Mouse (Mus musculus) midbrain, embryonic 11.5 days (tissue): Measurements from ENCODE around the gene Lgr6. TPM values are rescaled to one million over a fixed set of nuclear protein-coding genes. Genes with fewer than 3 reads are reported as not detected.

Experiments
- ATAC-seq: fragments of 200-750 bp; cut with Nextera tagmentation; 2 replicates; pipeline ENCODE4 v1.8.0; 2017; ENCODE audit warnings: moderate TSS enrichment, moderate library complexity; ENCODE audit not compliant: low FRiP score
- DNase-seq: peaks from one replicate; pipeline ENCODE4 v3.0.0; 2015; ENCODE audit warnings: low spot score; ENCODE audit errors: missing footprints
- H3K27ac ChIP-seq: fragments of 300-500 bp; sonication (generic); 2 replicates; pipeline ENCODE4 v1.5.1; 2014; ENCODE audit warnings: low read depth, low read length
- H3K27me3 ChIP-seq: fragments of 300-500 bp; sonication (generic); 2 replicates; pipeline ENCODE4 v1.6.1; 2014; ENCODE audit warnings: mild to moderate bottlenecking, low read length, moderate library complexity, mixed read lengths; ENCODE audit not compliant: control insufficient read depth, insufficient read depth
- H3K36me3 ChIP-seq: fragments of 300-500 bp; sonication (generic); 2 replicates; pipeline ENCODE4 v1.6.1; 2014; ENCODE audit warnings: mild to moderate bottlenecking, low read length, moderate library complexity, mixed read lengths; ENCODE audit not compliant: control insufficient read depth, insufficient read depth
- H3K4me1 ChIP-seq: fragments of 300-500 bp; sonication (generic); 2 replicates; pipeline ENCODE4 v1.6.1; 2014; ENCODE audit warnings: low read length; ENCODE audit not compliant: control insufficient read depth, insufficient read depth
- H3K4me2 ChIP-seq: fragments of 300-500 bp; sonication (generic); 2 replicates; pipeline ENCODE4 v1.6.1; 2014; ENCODE audit warnings: mild to moderate bottlenecking, moderate library complexity
- H3K4me3 ChIP-seq: fragments of 300-500 bp; sonication (generic); 2 replicates; pipeline ENCODE4 v1.5.1; 2014; ENCODE audit warnings: low read depth, low read length
- H3K9ac ChIP-seq: fragments of 300-500 bp; sonication (generic); 2 replicates; pipeline ENCODE4 v1.6.1; 2014; ENCODE audit warnings: low read length
- H3K9me3 ChIP-seq: fragments of 300-500 bp; sonication (generic); 2 replicates; pipeline ENCODE4 v1.6.1; 2016; ENCODE audit warnings: low read length; ENCODE audit not compliant: control insufficient read depth
- WGBS: fragments of 180-500 bp; shearing (Covaris S2); extraction: QIAGEN DNeasy Blood & Tissue Kit; methylation state at CpG from one replicate; pipeline ENCODE4 v1.1.7; 2014; 5-methylcytosine and 5-hydroxymethylcytosine counted together
- polyA plus RNA-seq: library from polyadenylated mRNA; unstranded; fragments of >200 nt; fragmentation: Nextera tagmentation; extraction: Ambion mirVana; gene quantifications from 2 replicates; pipeline ENCODE4 v1.2.1, GENCODE M21; 2014

The Lgr6 gene
- polyA plus RNA-seq, 1 experiment from 2014 or later = 0.12 TPM

DNA sequence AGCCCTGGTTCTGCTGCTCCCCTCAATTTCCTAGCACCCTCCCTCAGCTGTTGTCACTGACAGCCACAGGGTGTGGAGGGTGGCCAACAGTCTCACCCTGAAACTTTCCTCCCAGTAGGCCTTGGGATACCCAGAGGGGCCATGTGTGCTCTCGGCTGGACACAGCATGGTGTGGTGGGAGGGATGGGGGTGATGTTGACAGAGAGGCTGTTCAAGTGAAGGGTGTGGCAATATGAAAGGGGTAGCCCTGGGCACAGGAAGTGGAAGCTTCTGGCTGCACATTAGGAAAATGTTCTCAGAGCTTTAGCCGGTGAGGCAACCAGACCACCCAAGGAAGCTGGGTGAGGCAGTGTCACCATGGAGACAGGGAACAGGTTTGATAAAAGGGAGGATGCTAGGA, 26.1 kb downstream of the Lgr6 start:
- WGBS = 55% methylated on average over 2 of the region's 2 CpGs
- H3K27me3 ChIP-seq = no peaks in the 10 kb centered on the region
- H3K4me2 ChIP-seq = no peak overlapping the region
- H3K27ac ChIP-seq = no peak overlapping the region
- no peaks in the 10 kb centered on the region for H3K36me3 ChIP-seq
- H3K4me1 ChIP-seq = 0 out of 2 replicates have a peak, but pooled peaks cover 4% of the 10 kb centered on the region
- no peak overlapping the region for H3K4me3 ChIP-seq
- ATAC-seq (no peak), DNase-seq (no peak)
- H3K9me3 ChIP-seq = no peaks in the 10 kb centered on the region
- no peak overlapping the region for H3K9ac ChIP-seq

DNA sequence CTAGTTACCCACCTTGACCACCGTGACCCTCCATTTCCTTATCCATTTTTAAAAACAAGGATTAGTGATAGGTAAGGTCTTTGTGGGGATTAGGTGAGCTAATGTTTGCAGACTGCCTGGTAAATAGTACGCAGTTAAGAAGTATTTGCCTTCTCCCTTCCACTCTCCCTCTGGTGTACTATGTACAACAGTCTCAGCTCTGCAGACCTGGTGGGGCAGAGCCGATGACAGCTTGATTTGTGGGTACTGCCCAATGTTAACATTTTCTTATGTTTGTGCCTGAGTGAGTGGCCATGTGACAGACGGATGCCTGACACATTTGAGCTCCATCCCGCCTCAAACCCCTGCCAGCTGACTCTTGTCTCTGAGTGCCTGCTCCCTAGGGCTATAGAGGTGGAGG, 28.6 kb downstream of the Lgr6 start:
- no peaks in the 10 kb centered on the region for H3K36me3 ChIP-seq
- H3K27me3 ChIP-seq = no peaks in the 10 kb centered on the region
- 54% methylated on average over 5 of the region's 5 CpGs for whole genome bisulfite sequencing
- no peak for DNase-seq
- H3K4me2 ChIP-seq = no peak overlapping the region
- H3K9ac ChIP-seq = no peak overlapping the region
- no peak overlapping the region for H3K4me3 ChIP-seq
- no peaks in the 10 kb centered on the region for H3K4me1 ChIP-seq
- no peak overlapping the region for H3K27ac ChIP-seq
- H3K9me3 ChIP-seq = no peaks in the 10 kb centered on the region
- no peak for ATAC-seq

DNA sequence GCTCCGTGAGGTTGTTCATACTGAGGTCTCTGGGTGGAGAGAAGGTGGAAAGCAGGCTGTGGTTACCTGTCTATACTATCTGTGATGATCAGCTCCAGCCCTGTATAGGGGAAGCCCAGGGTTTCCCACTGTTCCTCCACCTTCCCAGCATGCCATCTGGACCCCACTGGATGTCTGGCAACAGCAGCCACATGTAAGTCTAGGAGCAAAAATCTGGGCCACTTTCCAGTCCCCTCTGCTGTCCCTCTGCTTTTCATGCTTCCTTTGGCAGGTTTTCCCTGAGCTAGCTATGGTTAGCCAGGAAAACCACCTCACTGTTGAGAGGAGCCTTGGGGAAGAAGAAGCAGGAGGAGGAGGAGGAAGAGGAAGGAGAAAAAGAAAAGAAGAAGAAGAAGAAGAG, 29.8 kb downstream of the Lgr6 start:
- Histone ChIP-seq H3K9me3 (no peaks in the 10 kb centered on the region), H3K4me3 (no peak overlapping the region), H3K9ac (no peak overlapping the region), H3K4me1 (no peaks in the 10 kb centered on the region), H3K4me2 (no peak overlapping the region), H3K36me3 (no peaks in the 10 kb centered on the region), H3K27me3 (no peaks in the 10 kb centered on the region), H3K27ac (no peak overlapping the region)
- WGBS = 90% methylated on average over 1 of the region's 1 CpGs
- DNase-seq (no peak), ATAC-seq (no peak)

DNA sequence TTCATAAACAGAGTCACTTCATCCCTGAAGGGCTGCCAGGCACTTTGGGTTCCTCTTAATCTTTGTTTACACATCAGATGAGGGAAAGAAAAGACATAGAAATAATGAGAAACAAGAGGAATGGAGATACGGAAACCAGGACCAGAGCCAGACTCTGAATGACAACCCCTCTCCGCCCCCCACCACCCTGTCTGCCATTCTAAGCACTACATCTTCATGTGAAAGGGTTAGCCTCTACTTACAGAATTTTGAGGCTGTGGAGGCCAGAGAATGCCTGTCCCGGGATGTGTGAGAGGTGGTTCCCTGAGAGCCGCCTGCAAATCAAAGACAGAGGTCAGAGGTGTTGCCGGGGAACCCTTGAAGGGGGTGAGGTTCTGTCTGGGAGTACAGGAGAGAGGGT, 32.4 kb downstream of the Lgr6 start:
- Histone ChIP-seq H3K27me3 (no peaks in the 10 kb centered on the region), H3K27ac (no peak overlapping the region), H3K9ac (no peak overlapping the region), H3K36me3 (no peaks in the 10 kb centered on the region), H3K4me1 (no peaks in the 10 kb centered on the region), H3K9me3 (no peaks in the 10 kb centered on the region), H3K4me3 (no peak overlapping the region), H3K4me2 (no peak overlapping the region)
- whole genome bisulfite sequencing = 68% methylated on average over 5 of the region's 5 CpGs
- DNase-seq (no peak), ATAC-seq (no peak)

DNA sequence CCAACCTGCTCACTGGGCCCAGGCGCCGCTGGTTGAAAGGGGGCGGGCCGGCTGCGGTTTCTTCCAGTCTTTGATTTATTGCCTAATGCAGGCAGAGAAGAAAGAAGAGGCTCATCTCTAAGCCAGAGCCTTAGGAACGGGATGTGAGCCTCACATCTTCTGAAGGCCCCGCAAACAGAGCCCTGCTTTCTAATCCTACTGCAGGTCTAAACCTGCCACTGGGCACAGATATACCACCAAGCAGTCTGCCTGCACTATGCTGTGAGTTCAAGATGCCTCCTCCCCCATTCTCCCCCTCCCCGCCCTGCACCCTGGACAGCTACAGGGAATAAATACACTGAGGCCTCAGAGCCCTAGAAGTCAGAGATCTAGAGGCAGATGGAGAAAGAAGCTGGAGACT, 35.2 kb downstream of the Lgr6 start:
- Histone ChIP-seq H3K9ac (no peak overlapping the region), H3K4me1 (no peaks in the 10 kb centered on the region), H3K4me2 (no peak overlapping the region), H3K27ac (no peak overlapping the region), H3K36me3 (no peaks in the 10 kb centered on the region), H3K27me3 (no peaks in the 10 kb centered on the region), H3K4me3 (no peak overlapping the region), H3K9me3 (no peaks in the 10 kb centered on the region)
- WGBS = 70% methylated on average over 8 of the region's 8 CpGs
- DNase-seq (no peak), ATAC-seq (no peak)

DNA sequence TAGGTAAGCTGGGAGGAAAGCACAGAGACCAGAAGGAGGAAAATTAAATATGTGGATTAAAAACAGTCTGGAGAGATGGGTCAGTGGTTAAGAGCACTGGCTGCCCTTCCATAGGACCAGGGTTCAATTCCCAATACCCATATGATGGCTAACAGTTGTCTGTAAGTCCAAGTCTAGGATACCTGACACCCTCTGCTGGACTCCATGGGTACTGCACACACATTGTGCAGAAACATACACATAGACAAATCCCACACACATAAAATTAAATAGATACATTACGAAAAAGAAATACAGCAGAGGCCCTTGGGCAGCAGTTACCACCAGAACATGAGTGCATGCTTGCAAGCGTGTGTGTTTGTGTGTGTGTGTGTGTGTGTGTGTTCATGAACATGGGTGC, 40.6 kb downstream of the Lgr6 start:
- no peak for DNase-seq
- no peaks in the 10 kb centered on the region for H3K4me1 ChIP-seq
- H3K4me2 ChIP-seq = no peak overlapping the region
- H3K9me3 ChIP-seq = no peaks in the 10 kb centered on the region; the same call in 1 of the 2 replicates
- no peaks in the 10 kb centered on the region for H3K36me3 ChIP-seq
- no peak overlapping the region for H3K9ac ChIP-seq
- 87% methylated on average over 2 of the region's 2 CpGs for WGBS
- no peak overlapping the region for H3K27ac ChIP-seq
- no peaks in the 10 kb centered on the region for H3K27me3 ChIP-seq
- no peak for ATAC-seq
- no peak overlapping the region for H3K4me3 ChIP-seq

DNA sequence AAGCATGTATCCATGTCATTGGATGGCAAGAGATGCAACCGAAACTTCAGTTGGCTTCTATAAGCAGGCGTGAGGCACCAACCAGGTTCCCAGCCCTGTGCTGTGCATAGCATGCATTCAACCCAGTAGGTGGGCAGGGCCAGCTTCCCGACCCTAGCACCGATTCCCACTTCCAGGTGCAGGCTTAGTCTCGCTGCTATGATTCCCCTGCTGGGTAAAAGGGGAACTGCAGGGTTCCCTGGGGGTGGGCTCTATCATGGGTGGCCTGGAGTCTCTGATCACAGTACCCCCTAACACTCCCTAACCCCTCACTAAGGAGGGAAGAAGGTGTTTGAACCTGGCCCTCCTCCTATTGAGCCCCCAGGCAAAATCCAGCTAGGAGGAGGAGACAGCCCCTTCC, 42.1 kb downstream of the Lgr6 start:
- WGBS = 70% methylated on average over 5 of the region's 5 CpGs
- DNase-seq (no peak), ATAC-seq (no peak)
- H3K4me1 ChIP-seq = no peaks in the 10 kb centered on the region
- H3K9me3 ChIP-seq = no peaks in the 10 kb centered on the region; the same call in 1 of the 2 replicates
- H3K27me3 ChIP-seq = no peaks in the 10 kb centered on the region
- H3K27ac ChIP-seq = no peak overlapping the region
- no peaks in the 10 kb centered on the region for H3K36me3 ChIP-seq
- H3K4me3 ChIP-seq = no peak overlapping the region
- no peak overlapping the region for H3K9ac ChIP-seq
- no peak overlapping the region for H3K4me2 ChIP-seq

DNA sequence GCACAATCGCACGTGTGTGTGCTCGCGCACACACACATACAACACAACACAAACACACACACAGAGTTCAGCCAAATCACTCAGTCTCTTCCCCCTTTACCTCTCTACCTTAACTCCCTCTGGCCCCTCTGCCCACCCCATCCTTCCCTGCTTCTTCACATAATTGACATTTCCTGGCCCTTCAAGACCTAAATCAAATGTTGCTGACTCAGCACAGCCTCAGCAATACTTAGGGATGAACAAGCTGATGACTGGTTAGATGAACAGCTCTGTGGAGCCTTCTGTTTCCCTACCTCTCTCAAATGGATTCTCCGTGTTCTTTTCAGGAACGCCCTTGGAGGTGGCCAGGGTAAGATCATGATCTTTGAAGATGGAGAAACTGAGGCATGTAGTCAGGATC, 43.8 kb downstream of the Lgr6 start:
- H3K9me3 ChIP-seq = no peaks in the 10 kb centered on the region; the same call in 1 of the 2 replicates
- WGBS = 94% methylated on average over 6 of the region's 6 CpGs
- no peak for ATAC-seq
- H3K4me3 ChIP-seq = no peak overlapping the region
- DNase-seq = no peak
- H3K27me3 ChIP-seq = no peaks in the 10 kb centered on the region
- H3K27ac ChIP-seq = no peak overlapping the region
- no peak overlapping the region for H3K4me2 ChIP-seq
- H3K4me1 ChIP-seq = no peaks in the 10 kb centered on the region
- H3K36me3 ChIP-seq = no peaks in the 10 kb centered on the region
- no peak overlapping the region for H3K9ac ChIP-seq

DNA sequence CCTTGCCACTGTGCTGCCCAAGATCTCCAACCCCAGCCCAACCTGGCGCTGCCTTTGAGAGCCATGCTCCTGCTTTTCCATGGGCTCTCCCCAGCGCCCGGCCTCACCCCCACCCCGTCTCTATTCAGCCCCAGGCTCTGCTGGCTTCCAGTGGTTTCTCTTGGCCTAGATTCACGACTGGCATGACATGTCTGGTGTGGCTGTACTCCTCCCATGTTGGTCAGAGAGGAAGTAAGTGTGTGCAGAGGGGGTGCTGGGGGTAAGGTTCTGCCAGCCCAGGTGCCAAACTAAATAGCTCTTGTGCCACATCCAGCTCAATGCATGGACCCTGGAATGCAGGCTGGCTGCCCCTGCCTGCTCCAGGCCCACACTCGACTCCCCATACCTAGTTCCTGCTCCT, 44.9 kb downstream of the Lgr6 start:
- Histone ChIP-seq H3K4me2 (no peak overlapping the region), H3K27ac (no peak overlapping the region), H3K27me3 (no peaks in the 10 kb centered on the region), H3K4me1 (no peaks in the 10 kb centered on the region), H3K4me3 (no peak overlapping the region), H3K9me3 (no peaks in the 10 kb centered on the region; the same call in 1 of the 2 replicates), H3K9ac (no peak overlapping the region), H3K36me3 (no peaks in the 10 kb centered on the region)
- WGBS = 81% methylated on average over 6 of the region's 6 CpGs
- peak; percentile 12 for DNase-seq
- no peak for ATAC-seq

DNA sequence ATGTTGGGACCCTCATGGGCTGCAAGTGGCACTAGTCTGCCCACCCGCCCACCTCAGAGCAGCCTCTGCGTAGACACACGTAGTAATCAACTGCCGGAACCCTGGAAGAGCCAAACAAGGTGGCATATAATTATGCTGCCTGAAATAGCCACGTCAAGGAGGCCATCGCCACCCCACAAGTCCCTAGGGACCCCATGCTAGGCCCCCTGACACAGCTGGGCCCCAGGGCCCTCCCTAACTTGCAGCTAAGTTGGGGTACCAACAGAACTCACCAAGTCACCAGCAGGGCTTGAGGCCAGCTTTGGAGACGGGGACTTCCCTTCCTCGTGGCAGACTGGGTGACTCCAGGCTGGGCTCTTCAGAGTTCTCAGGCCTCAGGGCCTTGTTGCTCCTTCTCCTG, 48.2 kb downstream of the Lgr6 start:
- Histone ChIP-seq H3K36me3 (no peaks in the 10 kb centered on the region), H3K4me2 (no peak overlapping the region), H3K4me1 (no peaks in the 10 kb centered on the region), H3K27me3 (no peaks in the 10 kb centered on the region), H3K27ac (no peak overlapping the region), H3K9me3 (no peaks in the 10 kb centered on the region), H3K9ac (no peak overlapping the region), H3K4me3 (no peak overlapping the region)
- ATAC-seq = no peak
- no peak for DNase-seq
- WGBS = 83% methylated on average over 8 of the region's 8 CpGs
